Mouse (Mus musculus): ENCODE measurements around the gene Il33.

GRCm38 (mm10) chr19:29984208-29985005 is 59.5 kb downstream of the Il33 start:
- TF ChIP-seq GATA1 (IDR thresholded peaks at IDR 0.05; ENCODE audit: borderline replicate concordance, low read length) (no peak), FLI1 (IDR thresholded peaks at IDR 0.05; ENCODE audit: low read length) (no peak)
